Comparison of ENCODE assay signal across 17 mouse cellular contexts in the genomic region with DNA sequence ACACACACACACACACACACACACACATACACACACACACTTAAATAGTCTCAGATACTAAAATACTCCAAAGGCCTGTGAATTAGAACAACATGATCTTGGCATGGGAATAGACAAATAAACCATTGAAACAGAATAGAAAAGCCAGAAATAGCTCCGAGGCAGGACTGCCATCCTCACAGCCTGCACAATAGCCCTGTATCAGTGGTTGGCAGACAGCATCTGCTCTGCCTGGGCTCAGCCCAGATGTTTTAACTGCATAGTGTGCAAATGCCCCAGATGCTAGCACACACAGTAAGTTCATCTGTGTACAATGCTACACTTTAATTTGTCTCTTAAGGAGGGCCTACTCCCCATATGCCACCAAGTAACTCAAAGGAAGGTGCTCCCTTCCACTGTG. TPM values are rescaled to one million over a fixed set of nuclear protein-coding genes. Genes with fewer than 3 reads are reported as not detected.
DNase-seq lines count a peak whose midpoint lies in the region; ATAC-seq and TF ChIP-seq lines count a peak whose summit lies in the region.
"Had no signal": no experiment of that assay in that cellular context is flagged by ENCODE, and none has a peak within 500 bp of the region (broad histone marks: within the 10 kb centered on the region; RNA-seq: fewer than 3 reads in every experiment).

No protein-coding gene starts in this region.

- no peaks in the 10 kb centered on the region for H3K9me3 ChIP-seq in lung, postnatal 0 days (ENCODE audit: low read length)
- no peaks in the 10 kb centered on the region for H3K9me3 ChIP-seq in heart, postnatal 0 days (replicated peaks; ENCODE audit: control insufficient read depth, low read length)
- 0 out of 2 replicates have a peak, but pooled peaks cover 4% of the 10 kb centered on the region for H3K9me3 ChIP-seq in kidney, embryonic 15.5 days (replicated peaks)
- H3K9me3 ChIP-seq: limb, embryonic 10.5 days had no signal

- H3K27ac ChIP-seq in lung, postnatal 0 days (ENCODE audit: low read length) = no peak overlapping the region
- peak overlapping the region; percentile 73 for H3K27ac ChIP-seq in heart, postnatal 0 days (ENCODE audit: low read depth)
- no peak overlapping the region for H3K27ac ChIP-seq in kidney, embryonic 15.5 days
- H3K27ac ChIP-seq: limb, embryonic 10.5 days had no signal

- no peak overlapping the region for H3K4me3 ChIP-seq in lung, postnatal 0 days (ENCODE audit: low read depth, low read length)
- H3K4me3 ChIP-seq in heart, postnatal 0 days (ENCODE audit: low read depth, low read length) = no peak overlapping the region
- no peak overlapping the region for H3K4me3 ChIP-seq in kidney, embryonic 15.5 days (replicated peaks)
- H3K4me3 ChIP-seq: limb, embryonic 10.5 days had no signal

- peak; percentile 42 for DNase-seq in heart, adult 8-10 months (ENCODE audit: low spot score)
- no peak for DNase-seq in heart, postnatal 4 days
- peak; percentile 26 for DNase-seq in lung, postnatal 0 days (ENCODE audit: low spot score)
- DNase-seq in lung, postnatal 25 days (ENCODE audit: low spot score) = no peak
- DNase-seq in heart, postnatal 0 days (ENCODE audit: low spot score) = no peak
- no peak for DNase-seq in spleen, postnatal 4 days (ENCODE audit: low spot score in 2 of 2)
- DNase-seq: adrenal gland, postnatal 14 days; cerebellum, adult 18-20 months; cerebellum, postnatal 36 days; kidney, adult 8-10 months; kidney, postnatal 36 days; liver, postnatal 0 days; lung, postnatal 14 days; right cerebral cortex, postnatal 25 days; thymus, adult 2 months had no signal

- no peaks in the 10 kb centered on the region for H3K36me3 ChIP-seq in lung, postnatal 0 days (ENCODE audit: insufficient read depth, low read length)
- H3K36me3 ChIP-seq in heart, postnatal 0 days (replicated peaks; ENCODE audit: control insufficient read depth, insufficient read depth, low read length) = no peaks in the 10 kb centered on the region
- H3K36me3 ChIP-seq in kidney, embryonic 15.5 days = no peaks in the 10 kb centered on the region
- H3K36me3 ChIP-seq: limb, embryonic 10.5 days had no signal

- no peaks in the 10 kb centered on the region for H3K27me3 ChIP-seq in lung, postnatal 0 days (replicated peaks; ENCODE audit: insufficient read depth, low read length)
- no peaks in the 10 kb centered on the region for H3K27me3 ChIP-seq in heart, postnatal 0 days (ENCODE audit: control insufficient read depth, insufficient read depth, low read length)
- H3K27me3 ChIP-seq in kidney, embryonic 15.5 days = peaks cover 26% of the 10 kb centered on the region

- no peak overlapping the region for H3K9ac ChIP-seq in lung, postnatal 0 days (replicated peaks; ENCODE audit: low read depth)
- H3K9ac ChIP-seq in heart, postnatal 0 days (replicated peaks; ENCODE audit: low read depth, low read length) = no peak overlapping the region
- H3K9ac ChIP-seq in kidney, embryonic 15.5 days = no peak overlapping the region
- H3K9ac ChIP-seq: liver, postnatal 0 days had no signal

- WGBS in lung, postnatal 0 days = 32% methylated on average over 1 of the region's 1 CpGs
- 18% methylated on average over 1 of the region's 1 CpGs for WGBS in heart, postnatal 0 days
- 74% methylated on average over 1 of the region's 1 CpGs for WGBS in kidney, embryonic 15.5 days

- ATAC-seq in lung, postnatal 0 days = no peak
- ATAC-seq in heart, postnatal 0 days (ENCODE audit: insufficient read depth, low read depth) = no peak
- no peak for ATAC-seq in kidney, embryonic 15.5 days (replicated peaks; ENCODE audit: low FRiP score)
- ATAC-seq: liver, postnatal 0 days had no signal

- H3K4me1 ChIP-seq in lung, postnatal 0 days (ENCODE audit: insufficient read depth, low read depth, low read length) = peaks cover 11% of the 10 kb centered on the region; the same call in 1 of the 2 replicates
- peaks cover 22% of the 10 kb centered on the region for H3K4me1 ChIP-seq in heart, postnatal 0 days (ENCODE audit: control insufficient read depth, insufficient read depth)
- peaks cover 25% of the 10 kb centered on the region for H3K4me1 ChIP-seq in kidney, embryonic 15.5 days

- no peak overlapping the region for H3K4me2 ChIP-seq in lung, postnatal 0 days (replicated peaks; ENCODE audit: low read depth, low read length)
- no peak overlapping the region for H3K4me2 ChIP-seq in heart, postnatal 0 days (ENCODE audit: low read depth, low read length)
- H3K4me2 ChIP-seq in kidney, embryonic 15.5 days = no peak overlapping the region

- TF ChIP-seq EP300 in lung, postnatal 0 days (IDR thresholded peaks at IDR 0.05) = no peak
- no peak for TF ChIP-seq EP300 in heart, postnatal 0 days (IDR thresholded peaks at IDR 0.05; ENCODE audit: low read depth)

- TF ChIP-seq CTCF in lung, postnatal 0 days (IDR thresholded peaks at IDR 0.05) = no peak
- TF ChIP-seq CTCF in heart, postnatal 0 days (IDR thresholded peaks at IDR 0.05; ENCODE audit: low read depth) = no peak

RNA-seq across cellular contexts. Expression of a gene that starts 22.0 kb away (rescaled TPM):
- 10 to 100 TPM; 13.2 to 21.6 (median 18.0) TPM for total RNA-seq in heart, adult 8-10 months (2022)
- total RNA-seq in heart, postnatal 4 days (2021) = 10 to 100 TPM; 24.8 to 25.5 TPM
- polyA plus RNA-seq in lung, postnatal 0 days (2015; fragmentation: Nextera tagmentation; extraction: Ambion mirVana) = 40.2 and 47.6 TPM in 2 replicates
- total RNA-seq in heart, postnatal 0 days (2014; rRNA removed; ENCODE audit: low replicate concordance) = 9.1 and 12.3 TPM in 2 replicates
- 35.9 and 37.6 TPM in 2 replicates for polyA plus RNA-seq in heart, postnatal 0 days (2015; fragmentation: Nextera tagmentation; extraction: Ambion mirVana)
- polyA plus RNA-seq in kidney, embryonic 15.5 days (2015; fragmentation: Nextera tagmentation; extraction: Ambion mirVana) = 50.2 and 52.7 TPM in 2 replicates

RNA-seq across cellular contexts. Expression of a gene that starts 27.8 kb away (rescaled TPM):
- 10 to 100 TPM; 16.7 to 21.8 (median 19.0) TPM for total RNA-seq in heart, adult 8-10 months (2022)
- 10 to 100 TPM; 33.2 to 35.2 TPM for total RNA-seq in heart, postnatal 4 days (2021)
- polyA plus RNA-seq in lung, postnatal 0 days (2015; fragmentation: Nextera tagmentation; extraction: Ambion mirVana) = 2.6 and 3.1 TPM in 2 replicates
- 42.0 and 47.1 TPM in 2 replicates for total RNA-seq in heart, postnatal 0 days (2014; rRNA removed; ENCODE audit: low replicate concordance)
- polyA plus RNA-seq in heart, postnatal 0 days (2015; fragmentation: Nextera tagmentation; extraction: Ambion mirVana) = 10.1 and 10.5 TPM in 2 replicates
- polyA plus RNA-seq in kidney, embryonic 15.5 days (2015; fragmentation: Nextera tagmentation; extraction: Ambion mirVana) = 1.4 and 1.8 TPM in 2 replicates

RNA-seq across cellular contexts. Expression of a gene that starts 37.2 kb away (rescaled TPM):
- total RNA-seq in heart, adult 8-10 months (2022) = 10 to 100 TPM; 14.9 to 17.6 (median 16.5) TPM
- total RNA-seq in heart, postnatal 4 days (2021) = 10 to 100 TPM; 25.5 to 27.4 TPM
- polyA plus RNA-seq in lung, postnatal 0 days (2015; fragmentation: Nextera tagmentation; extraction: Ambion mirVana) = 54.3 and 63.5 TPM in 2 replicates
- 16.1 and 48.3 TPM in 2 replicates for total RNA-seq in heart, postnatal 0 days (2014; rRNA removed; ENCODE audit: low replicate concordance)
- 32.7 and 35.1 TPM in 2 replicates for polyA plus RNA-seq in heart, postnatal 0 days (2015; fragmentation: Nextera tagmentation; extraction: Ambion mirVana)
- polyA plus RNA-seq in kidney, embryonic 15.5 days (2015; fragmentation: Nextera tagmentation; extraction: Ambion mirVana) = 52.2 and 53.5 TPM in 2 replicates

Comparison
In these comparisons a context has a peak if more than half of its experiments do, and no peak if none do; other contexts are left out.
1. DNase-seq: peak in heart, adult 8-10 months (single experiment) and lung, postnatal 0 days (single experiment); none in heart, postnatal 4 days (single experiment), lung, postnatal 25 days (single experiment), heart, postnatal 0 days (single experiment) and spleen, postnatal 4 days (0 of 2).